Mouse (Mus musculus) embryonic facial prominence, embryonic 12.5 days (tissue): ENCODE data around the gene Tmco4. TPM values are rescaled to one million over a fixed set of nuclear protein-coding genes. Genes with fewer than 3 reads are reported as not detected.

Experiments used
- ATAC-seq: fragments of 200-750 bp; cut with Nextera tagmentation; 2 replicates; pipeline ENCODE4 v1.8.0; 2017; ENCODE audit not compliant: insufficient number of reproducible peaks, insufficient read depth, low FRiP score, low TSS enrichment
- H3K27ac ChIP-seq: fragments of 300-500 bp; sonication (generic); 2 replicates; pipeline ENCODE4 v1.5.1; 2016; ENCODE audit warnings: mild to moderate bottlenecking
- H3K27me3 ChIP-seq: fragments of 300-500 bp; sonication (generic); 2 replicates; pipeline ENCODE4 v1.6.1; 2016; ENCODE audit warnings: mild to moderate bottlenecking, moderate library complexity
- H3K36me3 ChIP-seq: fragments of 300-500 bp; sonication (generic); 2 replicates; pipeline ENCODE4 v1.6.1; 2016; ENCODE audit warnings: mild to moderate bottlenecking
- H3K4me1 ChIP-seq: fragments of 300-500 bp; sonication (generic); 2 replicates; pipeline ENCODE4 v1.6.1; 2016
- H3K4me2 ChIP-seq: fragments of 300-500 bp; sonication (generic); replicated peaks from 2 replicates; pipeline ENCODE4 v1.6.1; 2016; ENCODE audit warnings: mild to moderate bottlenecking, moderate library complexity
- H3K4me3 ChIP-seq: fragments of 300-500 bp; sonication (generic); 2 replicates; pipeline ENCODE4 v1.5.1; 2016; ENCODE audit warnings: mild to moderate bottlenecking
- H3K9ac ChIP-seq: fragments of 300-500 bp; sonication (generic); 2 replicates; pipeline ENCODE4 v1.6.1; 2016; ENCODE audit warnings: mild to moderate bottlenecking, moderate library complexity
- H3K9me3 ChIP-seq: fragments of 300-500 bp; sonication (generic); 2 replicates; pipeline ENCODE4 v1.6.1; 2016; ENCODE audit warnings: mild to moderate bottlenecking, moderate library complexity
- WGBS: fragments of 180-500 bp; shearing (Covaris S2); methylation state at CpG from one replicate; pipeline ENCODE4 v1.1.7; 2016; 5-methylcytosine and 5-hydroxymethylcytosine counted together
- polyA plus RNA-seq: library from polyadenylated mRNA; unstranded; fragments of >200 nt; fragmentation: Nextera tagmentation; extraction: Ambion mirVana; gene quantifications from 2 replicates; pipeline ENCODE4 v1.2.1, GENCODE M21; 2016

Gene Tmco4
- polyA plus RNA-seq, 1 experiment from 2014 or later = 3.7 TPM

DNA sequence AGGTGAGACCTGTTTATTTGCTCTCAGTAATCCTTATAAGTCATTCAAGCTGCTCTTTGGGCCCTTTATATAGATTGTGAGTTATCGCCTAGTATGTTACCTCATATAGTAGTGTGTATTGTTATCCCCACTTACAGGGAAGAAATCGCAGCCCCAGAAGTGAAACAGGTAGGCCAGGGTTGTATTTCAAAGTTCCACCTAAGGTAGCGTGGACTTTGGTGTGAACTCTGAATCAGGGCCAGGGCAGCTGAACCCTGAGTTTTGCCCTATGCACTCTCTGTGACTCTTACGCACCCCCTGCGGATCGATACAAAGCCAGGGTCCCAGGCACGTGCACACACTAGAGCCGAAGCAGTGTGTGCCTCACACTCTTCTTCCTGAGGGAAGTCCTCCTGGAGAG lies 31.4 kb downstream of the Tmco4 start:
- no peaks in the 10 kb centered on the region; the same call in 1 of the 2 replicates for H3K4me1 ChIP-seq
- H3K27me3 ChIP-seq = no peaks in the 10 kb centered on the region
- H3K9ac ChIP-seq = no peak overlapping the region
- no peaks in the 10 kb centered on the region for H3K9me3 ChIP-seq
- H3K27ac ChIP-seq = no peak overlapping the region
- H3K4me2 ChIP-seq = no peak overlapping the region
- no peak for ATAC-seq
- H3K36me3 ChIP-seq = no peaks in the 10 kb centered on the region
- no peak overlapping the region for H3K4me3 ChIP-seq
- WGBS = 72% methylated on average over 8 of the region's 8 CpGs

DNA sequence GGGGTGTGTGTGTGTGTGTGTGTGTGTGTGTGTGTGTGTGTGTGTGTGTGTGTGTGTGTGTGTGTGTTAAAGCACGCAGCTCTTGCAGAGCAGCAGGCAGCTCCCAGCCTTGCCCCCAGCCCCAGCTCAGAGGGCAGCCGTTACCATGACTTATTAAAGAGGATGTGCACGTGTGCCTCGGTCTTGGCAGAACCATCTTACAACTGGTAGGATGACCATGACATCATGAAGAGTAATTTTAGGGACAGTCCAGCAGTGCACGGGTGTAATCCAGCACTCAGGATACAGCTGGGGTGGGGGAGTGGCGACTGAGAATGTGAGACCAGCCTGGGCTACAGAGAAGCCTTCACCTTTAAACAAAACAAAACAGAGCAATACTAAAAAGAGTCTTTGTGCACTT lies 32.5 kb downstream of the Tmco4 start:
- Histone ChIP-seq H3K9me3 (no peaks in the 10 kb centered on the region), H3K4me2 (no peak overlapping the region), H3K9ac (no peak overlapping the region), H3K27ac (no peak overlapping the region), H3K4me1 (no peaks in the 10 kb centered on the region; the same call in 1 of the 2 replicates), H3K36me3 (no peaks in the 10 kb centered on the region), H3K4me3 (no peak overlapping the region), H3K27me3 (no peaks in the 10 kb centered on the region)
- no peak for ATAC-seq
- 59% methylated on average over 6 of the region's 6 CpGs for WGBS

DNA sequence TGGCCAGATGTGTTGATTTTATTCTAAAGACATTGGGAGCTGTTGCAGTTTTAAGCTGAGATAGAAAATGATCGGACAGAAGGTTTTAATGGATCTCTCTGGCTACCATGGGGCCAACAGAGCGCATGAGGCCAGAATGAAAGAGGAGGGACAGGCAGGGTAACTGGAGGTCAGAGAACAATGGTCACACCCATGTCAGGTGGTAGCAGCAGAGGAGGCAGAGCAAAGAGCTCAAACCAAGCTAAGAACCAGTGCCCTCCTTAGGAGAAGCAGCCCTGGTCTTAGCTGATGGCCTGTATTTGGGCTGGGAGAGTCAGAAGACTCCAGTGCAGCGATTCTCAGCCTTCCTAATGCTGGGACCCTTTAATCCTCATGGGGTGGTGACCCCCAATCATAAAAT lies 34.7 kb downstream of the Tmco4 start:
- Histone ChIP-seq H3K9me3 (no peaks in the 10 kb centered on the region), H3K36me3 (no peaks in the 10 kb centered on the region), H3K4me3 (no peak overlapping the region), H3K27me3 (no peaks in the 10 kb centered on the region), H3K27ac (no peak overlapping the region), H3K4me1 (no peaks in the 10 kb centered on the region; the same call in 1 of the 2 replicates), H3K9ac (no peak overlapping the region), H3K4me2 (no peak overlapping the region)
- 79% methylated on average over 3 of the region's 3 CpGs for WGBS
- ATAC-seq = no peak

DNA sequence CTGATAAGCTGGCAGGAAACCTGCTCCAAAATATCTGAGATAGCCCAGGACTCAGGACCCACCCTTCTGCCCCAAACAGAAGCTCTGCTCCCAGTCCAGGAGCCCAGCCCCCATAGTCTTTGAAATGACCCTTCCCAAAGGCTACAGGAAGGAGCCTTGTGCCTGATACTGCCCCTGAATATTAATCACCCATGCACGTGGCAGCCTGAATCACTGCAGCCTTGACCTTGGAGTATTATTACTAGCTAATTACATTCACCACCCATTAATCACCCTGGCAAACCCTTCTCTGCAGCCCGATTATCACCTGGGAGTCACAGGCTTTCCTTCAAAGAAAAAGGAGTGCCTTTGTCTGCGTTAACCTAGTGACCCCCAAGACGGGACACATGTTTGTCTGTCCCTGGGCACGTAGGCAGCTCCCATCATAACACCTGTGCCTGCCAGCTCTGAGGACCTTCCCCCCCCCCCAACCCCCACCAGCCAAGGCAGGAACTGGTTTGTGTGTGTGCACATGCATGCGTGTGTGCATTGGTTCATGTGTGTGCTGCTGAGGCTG lies 35.4 kb downstream of the Tmco4 start:
- no peaks in the 10 kb centered on the region for H3K27me3 ChIP-seq
- ATAC-seq = no peak
- H3K4me1 ChIP-seq = no peaks in the 10 kb centered on the region; the same call in 1 of the 2 replicates
- H3K9me3 ChIP-seq = no peaks in the 10 kb centered on the region
- no peak overlapping the region for H3K4me3 ChIP-seq
- no peak overlapping the region for H3K9ac ChIP-seq
- no peak overlapping the region for H3K27ac ChIP-seq
- no peak overlapping the region for H3K4me2 ChIP-seq
- 47% methylated on average over 6 of the region's 6 CpGs for WGBS
- no peaks in the 10 kb centered on the region for H3K36me3 ChIP-seq

DNA sequence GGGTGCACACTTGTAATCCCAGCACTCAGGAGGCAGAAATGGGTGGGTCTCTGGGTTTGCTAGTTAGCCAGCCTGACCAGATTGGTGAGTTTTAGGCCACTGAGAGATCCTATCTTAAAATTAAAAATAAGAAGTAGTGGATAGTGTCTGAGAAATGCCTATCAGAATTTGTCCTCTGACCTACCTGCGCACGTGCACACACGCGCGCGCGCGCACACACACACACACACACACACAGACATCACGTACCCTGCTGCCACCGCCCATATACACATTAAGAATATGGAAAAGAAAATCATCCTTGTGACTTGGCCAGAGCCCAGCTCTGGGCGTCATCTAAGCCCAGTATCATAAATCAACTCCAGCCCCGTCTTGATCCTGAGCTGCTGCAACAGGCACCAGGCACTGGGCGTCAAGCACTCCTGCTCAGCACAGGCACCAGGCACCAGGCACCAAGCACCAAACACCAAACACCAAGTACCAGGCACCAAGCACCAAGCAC lies 38.6 kb downstream of the Tmco4 start:
- Histone ChIP-seq H3K36me3 (no peaks in the 10 kb centered on the region), H3K9ac (no peak overlapping the region)

DNA sequence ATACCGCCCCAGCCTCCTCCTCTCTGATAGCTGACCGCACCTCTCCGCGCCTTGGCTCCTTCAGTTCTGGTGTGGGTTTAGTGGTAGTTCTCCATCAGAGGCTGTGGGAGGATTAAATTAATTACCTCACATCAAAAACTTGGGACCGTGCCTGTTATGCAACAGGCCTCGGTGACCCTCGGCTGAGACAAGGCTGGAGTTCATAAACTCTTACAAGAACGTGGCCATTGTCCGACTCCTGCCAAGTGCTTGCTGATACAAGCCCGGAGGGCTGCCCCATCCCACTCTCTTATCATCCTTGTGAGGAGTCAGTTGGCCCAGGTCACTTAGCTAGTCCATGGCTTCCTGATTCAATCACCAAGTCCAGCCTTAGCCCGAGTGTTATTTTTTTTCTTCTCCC lies 40.6 kb downstream of the Tmco4 start:
- ATAC-seq = no peak
- WGBS = 85% methylated on average over 11 of the region's 11 CpGs

More for the DNA sequence above, 38.6 kb downstream of the Tmco4 start:
- Histone ChIP-seq H3K27ac (no peak overlapping the region), H3K27me3 (no peaks in the 10 kb centered on the region), H3K4me3 (no peak overlapping the region), H3K9me3 (0 out of 2 replicates have a peak, but pooled peaks cover 3% of the 10 kb centered on the region), H3K4me2 (no peak overlapping the region), H3K4me1 (no peaks in the 10 kb centered on the region; the same call in 1 of the 2 replicates)
- no peak for ATAC-seq
- WGBS = 93% methylated on average over 13 of the region's 13 CpGs

DNA sequence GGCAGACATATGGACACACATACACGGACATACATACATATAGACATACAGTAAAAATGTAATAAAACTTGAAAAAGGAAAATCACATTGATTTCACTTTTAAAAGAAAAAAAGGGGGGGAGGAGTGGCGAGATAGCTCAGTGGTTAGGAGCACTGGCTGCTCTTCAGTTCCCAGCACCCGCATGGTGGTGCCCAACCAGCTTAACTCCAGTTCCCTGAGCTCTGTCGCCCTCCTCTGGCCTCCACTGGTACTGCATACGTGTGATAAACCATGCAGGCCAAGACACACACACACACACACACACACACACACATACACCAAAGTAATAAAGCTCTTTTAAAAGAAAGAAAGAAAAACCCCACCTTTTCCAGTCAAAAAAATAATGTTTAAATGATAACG lies 42.1 kb downstream of the Tmco4 start:
- no peaks in the 10 kb centered on the region for H3K27me3 ChIP-seq
- no peak overlapping the region for H3K27ac ChIP-seq
- 0 out of 2 replicates have a peak, but pooled peaks cover 3% of the 10 kb centered on the region for H3K9me3 ChIP-seq
- H3K4me1 ChIP-seq = no peaks in the 10 kb centered on the region
- 82% methylated on average over 6 of the region's 6 CpGs for WGBS
- no peak for ATAC-seq
- no peak overlapping the region for H3K4me3 ChIP-seq
- H3K4me2 ChIP-seq = no peak overlapping the region
- no peaks in the 10 kb centered on the region for H3K36me3 ChIP-seq
- H3K9ac ChIP-seq = no peak overlapping the region

More for the DNA sequence above, 40.6 kb downstream of the Tmco4 start:
- no peak overlapping the region for H3K4me3 ChIP-seq
- no peak overlapping the region for H3K4me2 ChIP-seq
- no peak overlapping the region for H3K9ac ChIP-seq
- H3K27me3 ChIP-seq = no peaks in the 10 kb centered on the region
- no peak overlapping the region for H3K27ac ChIP-seq
- H3K9me3 ChIP-seq = 0 out of 2 replicates have a peak, but pooled peaks cover 3% of the 10 kb centered on the region
- H3K4me1 ChIP-seq = no peaks in the 10 kb centered on the region
- no peaks in the 10 kb centered on the region for H3K36me3 ChIP-seq

DNA sequence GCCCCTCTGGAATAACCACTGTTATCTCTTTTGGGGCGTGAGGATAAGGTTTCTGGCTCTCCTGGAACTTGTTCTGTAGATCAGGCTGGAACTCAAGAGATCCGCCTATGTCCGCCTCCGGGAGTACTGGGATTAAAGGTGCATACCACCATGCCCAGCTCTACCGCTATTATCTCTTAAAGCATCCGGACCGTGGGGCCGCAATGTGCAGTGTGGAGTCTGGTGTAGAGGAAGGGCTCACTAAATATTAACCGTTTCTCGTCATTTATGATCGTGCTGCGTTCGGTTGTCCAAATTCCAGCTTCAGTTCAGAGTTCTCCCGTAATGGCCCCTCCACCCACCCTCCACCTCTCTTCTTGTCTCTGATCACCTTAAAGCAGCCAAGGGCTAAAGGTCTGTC lies 45.7 kb downstream of the Tmco4 start:
- H3K4me3 ChIP-seq = no peak overlapping the region
- H3K36me3 ChIP-seq = no peaks in the 10 kb centered on the region
- no peaks in the 10 kb centered on the region for H3K27me3 ChIP-seq
- H3K27ac ChIP-seq = no peak overlapping the region
- no peaks in the 10 kb centered on the region for H3K4me1 ChIP-seq
- H3K4me2 ChIP-seq = no peak overlapping the region
- WGBS = 86% methylated on average over 14 of the region's 14 CpGs
- ATAC-seq = no peak
- H3K9ac ChIP-seq = no peak overlapping the region
- 0 out of 2 replicates have a peak, but pooled peaks cover 3% of the 10 kb centered on the region for H3K9me3 ChIP-seq

DNA sequence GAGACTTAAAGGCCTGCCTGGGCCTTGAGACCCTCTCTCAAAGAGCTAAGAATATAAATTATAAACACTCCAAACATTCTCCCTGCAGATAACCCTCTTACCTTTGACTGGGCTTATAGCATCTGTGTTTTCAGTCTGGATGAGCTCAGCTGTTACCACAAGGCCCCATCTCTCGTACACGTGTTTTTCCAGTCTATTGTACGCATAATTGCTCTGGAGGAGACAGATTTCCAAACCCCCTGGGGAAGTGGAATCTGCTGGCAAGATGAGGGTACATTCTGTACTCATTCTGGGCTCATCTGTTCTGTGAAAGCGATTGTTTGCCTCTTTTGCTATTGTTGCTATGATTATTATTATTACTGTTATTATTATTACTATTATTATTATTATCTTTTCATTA lies 46.3 kb downstream of the Tmco4 start:
- Histone ChIP-seq H3K4me3 (no peak overlapping the region), H3K27ac (no peak overlapping the region), H3K9me3 (0 out of 2 replicates have a peak, but pooled peaks cover 3% of the 10 kb centered on the region), H3K4me1 (no peaks in the 10 kb centered on the region), H3K36me3 (no peaks in the 10 kb centered on the region), H3K9ac (no peak overlapping the region), H3K27me3 (no peaks in the 10 kb centered on the region), H3K4me2 (no peak overlapping the region)
- no peak for ATAC-seq
- 67% methylated on average over 4 of the region's 4 CpGs for WGBS

DNA sequence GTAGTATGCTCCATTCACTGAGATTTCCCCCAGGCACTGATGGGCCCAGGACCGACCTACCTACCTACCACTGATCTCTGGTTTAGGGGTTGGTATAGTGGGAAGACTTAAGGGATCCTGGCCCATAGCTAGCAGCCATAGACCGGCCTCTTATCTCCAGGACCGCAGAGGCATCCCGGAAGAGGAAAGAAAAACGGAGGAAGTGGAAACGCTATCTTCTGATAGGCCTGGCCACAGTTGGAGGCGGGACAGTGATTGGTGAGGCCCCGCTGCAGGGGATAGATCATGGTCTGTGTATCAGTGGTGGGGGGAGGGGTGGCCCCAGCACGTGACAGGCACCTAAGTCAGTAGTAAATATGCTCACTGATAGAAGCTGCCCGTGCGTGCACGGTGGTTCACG lies 46.7 kb downstream of the Tmco4 start:
- no peak overlapping the region for H3K9ac ChIP-seq
- H3K9me3 ChIP-seq = 0 out of 2 replicates have a peak, but pooled peaks cover 3% of the 10 kb centered on the region
- no peaks in the 10 kb centered on the region for H3K36me3 ChIP-seq
- H3K27ac ChIP-seq = no peak overlapping the region
- H3K4me1 ChIP-seq = no peaks in the 10 kb centered on the region
- no peaks in the 10 kb centered on the region for H3K27me3 ChIP-seq
- WGBS = 71% methylated on average over 13 of the region's 13 CpGs
- no peak overlapping the region for H3K4me3 ChIP-seq
- ATAC-seq = no peak
- no peak overlapping the region for H3K4me2 ChIP-seq

DNA sequence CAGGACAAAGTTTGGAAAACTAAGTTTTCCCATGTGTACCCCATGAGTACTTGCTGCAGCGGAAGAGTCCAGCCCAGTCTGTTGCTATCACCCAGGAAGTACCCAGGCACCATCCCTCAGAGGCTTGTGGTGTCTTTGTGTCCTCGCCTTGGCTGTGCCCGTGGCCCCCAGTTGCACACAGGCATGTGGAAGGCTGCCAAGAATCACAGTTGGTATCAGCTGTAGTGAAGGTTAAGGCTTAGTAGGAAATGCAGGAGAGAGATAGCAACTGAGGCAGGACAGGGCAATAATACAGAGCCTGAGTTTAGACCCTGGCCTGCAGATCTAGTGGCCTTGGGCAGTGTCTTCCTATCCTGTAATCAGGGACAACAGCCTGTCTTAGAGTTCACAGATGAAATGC lies 47.7 kb downstream of the Tmco4 start:
- 86% methylated on average over 3 of the region's 3 CpGs for WGBS
- no peaks in the 10 kb centered on the region for H3K4me1 ChIP-seq
- no peak overlapping the region for H3K27ac ChIP-seq
- no peak overlapping the region for H3K4me2 ChIP-seq
- no peaks in the 10 kb centered on the region for H3K27me3 ChIP-seq
- no peaks in the 10 kb centered on the region for H3K9me3 ChIP-seq
- H3K9ac ChIP-seq = no peak overlapping the region
- H3K36me3 ChIP-seq = no peaks in the 10 kb centered on the region
- H3K4me3 ChIP-seq = no peak overlapping the region
- no peak for ATAC-seq

DNA sequence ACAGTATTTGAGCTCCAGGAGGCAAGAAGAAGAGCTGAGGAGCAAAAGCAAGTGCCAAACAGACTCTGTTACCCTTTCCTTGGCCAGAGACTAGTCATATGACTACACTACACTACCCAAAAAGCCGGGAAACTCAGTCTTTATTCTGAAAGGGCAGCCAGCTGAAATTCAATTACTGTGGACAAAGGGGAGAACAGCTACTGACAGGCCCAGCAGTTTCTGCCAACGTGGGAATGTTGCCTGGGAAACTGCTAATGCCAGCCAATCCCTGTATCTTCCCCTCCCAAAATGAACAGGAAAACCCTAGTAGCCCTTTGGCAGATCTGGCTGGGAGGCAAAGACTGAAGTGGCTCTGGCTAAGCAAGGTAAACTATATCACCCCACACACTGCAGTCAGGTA lies 51.7 kb downstream of the Tmco4 start:
- Histone ChIP-seq H3K4me3 (no peak overlapping the region), H3K36me3 (no peaks in the 10 kb centered on the region), H3K4me1 (no peaks in the 10 kb centered on the region), H3K9ac (no peak overlapping the region), H3K27me3 (no peaks in the 10 kb centered on the region), H3K4me2 (no peak overlapping the region), H3K9me3 (no peaks in the 10 kb centered on the region), H3K27ac (no peak overlapping the region)
- no peak for ATAC-seq
- WGBS = 22% methylated on average over 2 of the region's 2 CpGs
